Mouse (Mus musculus): ENCODE measurements at regions not wholly inside any gene's neighbourhood (a gene's known extent, or its start where the extent isn't known, plus 50 kb on each side); places are given as distances from the start of the nearest gene placed in this dataset.

GRCm38 (mm10) chr12:26534229-26535105 is 65.5 kb downstream of the Cmpk2 start:
- DNase-seq: no peak

GRCm38 (mm10) chr12:26533641-26534151 is 64.7 kb downstream of the Cmpk2 start:
- DNase-seq: no peak

- DNase-seq: peak; percentile 87 to 90
Observed at GRCm38 (mm10) chr12:26532823-26533640, 64.0 kb downstream of the Cmpk2 start.

- no peak for DNase-seq
Observed at GRCm38 (mm10) chr12:26532076-26532475, 63.1 kb downstream of the Cmpk2 start.
